Mouse (Mus musculus): ENCODE data around the gene Copz2.

DNA sequence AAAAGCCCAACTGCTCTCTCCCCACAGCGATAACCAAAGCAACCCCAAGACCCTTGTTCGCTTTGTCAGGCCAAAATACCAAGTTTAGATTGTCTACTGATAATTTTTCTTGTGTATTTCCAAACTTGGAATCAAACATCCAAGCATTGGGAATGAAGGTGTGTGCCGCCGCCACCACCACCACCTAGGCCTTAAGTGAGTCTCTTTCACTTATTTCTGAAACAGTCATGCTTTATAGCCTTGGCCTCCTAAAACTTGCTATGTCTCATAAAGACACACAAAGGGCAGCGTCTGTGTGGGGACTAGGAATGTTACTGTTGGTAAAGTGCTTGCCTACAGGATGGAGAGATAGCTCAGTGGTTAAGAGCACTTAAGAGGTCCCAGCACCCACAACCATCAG, 35.8 kb upstream of the Copz2 start:
- no peak for TF ChIP-seq CTCF (IDR thresholded peaks at IDR 0.05; ENCODE audit: low read depth)
- no peak for TF ChIP-seq EP300 (IDR thresholded peaks at IDR 0.05; ENCODE audit: low read depth)
